Mouse (Mus musculus) liver, embryonic 16.5 days (tissue): ENCODE measurements at regions not wholly inside any gene's neighbourhood (a gene's known extent, or its start where the extent isn't known, plus 50 kb on each side); places are given as distances from the start of the nearest gene placed in this dataset.

ENCODE experiments used
- ATAC-seq: fragments of 200-750 bp; cut with Nextera tagmentation; 2 replicates; pipeline ENCODE4 v1.8.0; 2017; ENCODE audit warnings: low read depth, mild to moderate bottlenecking, moderate number of reproducible peaks, moderate library complexity
- H3K27ac ChIP-seq: fragments of 300-500 bp; sonication (generic); 2 replicates; pipeline ENCODE4 v1.5.1; 2014; ENCODE audit warnings: mild to moderate bottlenecking, low read length
- H3K27me3 ChIP-seq: fragments of 300-500 bp; sonication (generic); 2 replicates; pipeline ENCODE4 v1.6.1; 2014; ENCODE audit warnings: low read depth, low read length, mixed read lengths; ENCODE audit not compliant: control insufficient read depth, insufficient read depth
- H3K36me3 ChIP-seq: fragments of 300-500 bp; sonication (generic); 2 replicates; pipeline ENCODE4 v1.6.1; 2014; ENCODE audit warnings: mild to moderate bottlenecking; ENCODE audit not compliant: control insufficient read depth, insufficient read depth
- H3K4me1 ChIP-seq: fragments of 300-500 bp; sonication (generic); 2 replicates; pipeline ENCODE4 v1.6.1; 2014; ENCODE audit warnings: low read depth, low read length, mixed read lengths; ENCODE audit not compliant: control insufficient read depth
- H3K4me2 ChIP-seq: fragments of 300-500 bp; sonication (generic); 2 replicates; pipeline ENCODE4 v1.6.1; 2014; ENCODE audit warnings: low read depth, low read length, mixed read lengths
- H3K4me3 ChIP-seq: fragments of 300-500 bp; sonication (generic); 2 replicates; pipeline ENCODE4 v1.5.1; 2014; ENCODE audit warnings: low read depth, mild to moderate bottlenecking, low read length
- H3K9ac ChIP-seq: fragments of 300-500 bp; sonication (generic); 2 replicates; pipeline ENCODE4 v1.6.1; 2014; ENCODE audit warnings: low read depth, low read length
- H3K9me3 ChIP-seq: fragments of 300-500 bp; sonication (generic); replicated peaks from 2 replicates; pipeline ENCODE4 v1.6.1; 2016; ENCODE audit warnings: low read length; ENCODE audit not compliant: control insufficient read depth
- WGBS: fragments of 180-500 bp; shearing (Covaris S2); extraction: QIAGEN DNeasy Blood & Tissue Kit; methylation state at CpG from one replicate; pipeline ENCODE4 v1.1.7; 2014; ENCODE audit not compliant: insufficient replicate concordance; 5-methylcytosine and 5-hydroxymethylcytosine counted together

DNA sequence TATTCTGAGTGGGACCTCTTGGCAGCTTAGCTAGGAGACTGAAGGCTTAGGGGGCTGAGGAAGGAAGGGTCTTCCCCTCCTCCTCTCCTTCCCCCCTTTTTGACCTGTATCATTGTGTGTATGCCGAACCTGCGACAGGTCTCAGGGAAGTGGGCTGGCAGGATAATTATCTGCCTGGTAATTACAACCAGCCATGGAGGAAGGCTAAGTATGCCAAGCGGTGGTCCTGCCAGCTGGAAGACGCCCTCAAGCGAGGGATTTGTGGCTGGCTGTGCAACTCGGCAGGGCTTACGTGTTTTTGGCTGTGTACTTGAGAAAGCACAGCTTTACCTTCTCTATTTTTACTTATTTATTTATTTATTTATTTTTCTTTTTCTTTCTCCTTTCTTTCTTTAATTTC lies 347.7 kb downstream of the Med13l start:
- Histone ChIP-seq H3K9ac (no peak overlapping the region), H3K36me3 (no peaks in the 10 kb centered on the region), H3K4me2 (no peak overlapping the region), H3K9me3 (no peaks in the 10 kb centered on the region), H3K4me1 (no peaks in the 10 kb centered on the region), H3K27ac (no peak overlapping the region), H3K27me3 (no peaks in the 10 kb centered on the region), H3K4me3 (no peak overlapping the region)
- no peak for ATAC-seq
- WGBS: 72% methylated on average over 7 of the region's 7 CpGs

DNA sequence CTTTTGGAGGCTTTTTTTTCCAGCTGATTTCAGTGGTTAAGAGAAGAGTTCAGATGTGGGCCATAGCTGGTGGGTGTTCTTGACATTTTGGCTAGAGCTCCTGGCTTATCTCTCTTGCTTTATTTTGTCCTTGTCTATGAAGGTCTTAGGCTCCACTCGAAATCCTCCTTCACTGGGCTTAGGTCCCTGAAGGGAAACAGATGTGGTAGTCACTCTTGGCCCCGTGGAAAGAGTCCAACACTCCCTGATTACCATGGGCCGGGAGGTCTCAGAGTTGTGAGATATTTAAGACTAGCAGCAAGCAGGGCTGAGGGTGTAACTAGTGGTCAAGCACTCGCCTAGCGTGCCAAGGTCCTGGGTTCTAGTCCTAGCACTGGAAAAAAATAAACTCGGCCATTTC lies 349.3 kb downstream of the Med13l start:
- Histone ChIP-seq H3K27me3 (no peaks in the 10 kb centered on the region), H3K4me2 (no peak overlapping the region), H3K9me3 (no peaks in the 10 kb centered on the region), H3K4me1 (no peaks in the 10 kb centered on the region), H3K4me3 (no peak overlapping the region), H3K9ac (no peak overlapping the region), H3K27ac (no peak overlapping the region), H3K36me3 (no peaks in the 10 kb centered on the region)
- no peak for ATAC-seq
- WGBS: 49% methylated on average over 6 of the region's 6 CpGs

DNA sequence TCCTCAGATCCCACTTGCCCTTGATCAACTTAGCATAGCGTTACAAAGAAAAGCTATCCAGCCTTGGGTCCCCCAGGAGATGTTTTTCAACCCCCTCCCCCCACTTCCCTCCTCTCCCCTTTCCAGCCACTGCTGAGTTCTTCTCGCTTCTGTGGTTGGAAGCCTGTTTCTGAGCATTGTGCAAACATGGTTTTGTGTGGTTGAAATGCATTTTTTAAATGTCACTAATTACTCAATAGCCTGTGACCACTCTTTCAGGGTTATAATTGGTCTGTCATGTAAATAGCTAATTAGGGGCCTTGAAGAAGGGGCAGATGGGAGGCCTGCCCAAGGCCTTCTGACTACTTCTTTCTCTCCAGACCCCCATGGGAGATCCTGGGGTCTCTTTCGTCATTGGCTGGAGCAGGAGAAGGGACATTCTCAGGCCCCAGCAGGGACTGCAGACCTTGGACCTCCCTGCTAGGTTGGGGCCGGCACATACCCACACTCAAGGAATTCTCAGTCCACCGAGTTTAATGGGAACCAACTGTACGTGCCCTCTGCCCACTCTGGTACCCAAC lies 353.8 kb downstream of the Med13l start:
- ATAC-seq: no peak
- H3K27ac ChIP-seq: no peak overlapping the region
- H3K4me3 ChIP-seq: no peak overlapping the region
- whole genome bisulfite sequencing: 50% methylated on average over 6 of the region's 6 CpGs
- H3K9me3 ChIP-seq: no peaks in the 10 kb centered on the region
- H3K9ac ChIP-seq: no peak overlapping the region
- no peak overlapping the region for H3K4me2 ChIP-seq
- H3K4me1 ChIP-seq: no peaks in the 10 kb centered on the region
- no peaks in the 10 kb centered on the region for H3K36me3 ChIP-seq
- no peaks in the 10 kb centered on the region for H3K27me3 ChIP-seq

DNA sequence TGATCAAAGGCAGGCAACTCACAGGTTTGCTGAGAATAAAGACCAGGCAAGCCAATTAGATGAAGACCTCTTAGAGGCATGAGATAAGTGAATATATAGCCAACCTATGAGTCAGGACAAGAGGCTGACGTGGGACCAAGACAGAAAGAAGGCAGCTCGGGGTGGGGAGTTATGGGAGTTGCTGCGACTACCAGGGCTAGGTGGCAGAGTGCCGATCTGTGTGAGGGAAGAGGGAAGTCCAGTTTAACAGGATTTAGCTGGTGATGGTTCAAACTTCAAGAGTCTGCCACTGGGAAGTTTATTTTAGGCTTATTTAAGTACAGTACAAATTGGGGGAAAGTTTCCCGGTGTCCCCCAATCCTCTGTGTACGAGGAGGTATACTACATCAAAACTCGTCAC lies 362.9 kb downstream of the Med13l start:
- WGBS: 70% methylated on average over 7 of the region's 7 CpGs
- H3K4me1 ChIP-seq: no peaks in the 10 kb centered on the region
- H3K4me3 ChIP-seq: no peak overlapping the region
- no peak overlapping the region for H3K9ac ChIP-seq
- no peaks in the 10 kb centered on the region for H3K9me3 ChIP-seq
- no peak overlapping the region for H3K4me2 ChIP-seq
- no peak overlapping the region for H3K27ac ChIP-seq
- no peaks in the 10 kb centered on the region for H3K36me3 ChIP-seq
- no peak for ATAC-seq
- H3K27me3 ChIP-seq: no peaks in the 10 kb centered on the region

DNA sequence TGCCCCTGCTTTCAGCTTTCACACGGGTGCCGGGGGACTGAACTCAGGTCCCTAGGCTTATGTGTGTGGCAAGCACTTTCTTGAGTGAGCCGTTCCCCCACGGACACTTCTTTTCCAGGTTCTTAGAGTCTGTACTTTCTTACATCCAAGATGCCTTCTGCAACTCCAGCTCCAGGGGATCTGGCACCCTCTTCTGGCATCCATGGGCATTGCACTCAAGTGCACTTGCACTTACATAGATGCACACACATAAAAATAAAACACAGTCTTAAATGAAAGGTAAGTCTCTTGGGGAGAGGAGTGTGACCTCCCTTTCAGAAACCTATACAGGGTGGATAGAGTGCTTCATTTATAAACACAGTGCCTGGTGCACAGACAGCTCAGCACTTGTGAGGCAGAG lies 368.6 kb downstream of the Med13l start:
- no peaks in the 10 kb centered on the region for H3K36me3 ChIP-seq
- H3K4me2 ChIP-seq: no peak overlapping the region
- H3K9me3 ChIP-seq: no peaks in the 10 kb centered on the region
- no peak for ATAC-seq
- WGBS: 71% methylated on average over 4 of the region's 4 CpGs
- H3K4me3 ChIP-seq: no peak overlapping the region
- no peak overlapping the region for H3K27ac ChIP-seq
- no peaks in the 10 kb centered on the region; the same call in 1 of the 2 replicates for H3K27me3 ChIP-seq
- H3K9ac ChIP-seq: no peak overlapping the region
- H3K4me1 ChIP-seq: no peaks in the 10 kb centered on the region

DNA sequence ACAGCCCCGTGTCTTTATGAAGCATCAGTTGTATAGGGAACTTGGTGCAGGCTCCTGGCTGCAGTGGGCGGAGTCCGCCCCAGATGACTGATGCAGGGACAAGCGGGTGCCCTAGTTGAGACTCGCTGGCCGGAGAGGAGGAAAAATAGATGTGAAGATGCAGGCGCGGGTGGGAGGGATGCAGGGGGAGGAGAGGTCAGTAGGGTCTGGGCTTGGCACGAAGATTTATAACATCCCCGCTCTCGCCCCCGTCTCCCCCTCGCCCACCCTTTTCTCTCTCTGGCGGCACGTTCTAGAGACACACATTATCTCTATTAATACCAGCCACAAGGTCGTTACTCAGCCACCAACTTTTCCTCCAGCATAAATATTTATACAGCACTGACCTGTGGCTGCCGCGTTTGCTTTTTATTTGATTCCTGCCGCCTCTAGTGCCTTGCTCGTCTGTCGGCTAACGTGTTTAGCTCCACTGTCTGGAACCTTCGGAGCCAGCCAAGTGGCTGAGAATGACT lies 369.6 kb downstream of the Med13l start:
- H3K9ac ChIP-seq: no peak overlapping the region
- H3K9me3 ChIP-seq: no peaks in the 10 kb centered on the region
- ATAC-seq: no peak
- H3K4me2 ChIP-seq: no peak overlapping the region
- H3K4me3 ChIP-seq: no peak overlapping the region
- H3K27me3 ChIP-seq: no peaks in the 10 kb centered on the region; the same call in 1 of the 2 replicates
- H3K36me3 ChIP-seq: no peaks in the 10 kb centered on the region
- 8% methylated on average over 23 of the region's 23 CpGs for WGBS
- H3K4me1 ChIP-seq: no peaks in the 10 kb centered on the region
- H3K27ac ChIP-seq: no peak overlapping the region

DNA sequence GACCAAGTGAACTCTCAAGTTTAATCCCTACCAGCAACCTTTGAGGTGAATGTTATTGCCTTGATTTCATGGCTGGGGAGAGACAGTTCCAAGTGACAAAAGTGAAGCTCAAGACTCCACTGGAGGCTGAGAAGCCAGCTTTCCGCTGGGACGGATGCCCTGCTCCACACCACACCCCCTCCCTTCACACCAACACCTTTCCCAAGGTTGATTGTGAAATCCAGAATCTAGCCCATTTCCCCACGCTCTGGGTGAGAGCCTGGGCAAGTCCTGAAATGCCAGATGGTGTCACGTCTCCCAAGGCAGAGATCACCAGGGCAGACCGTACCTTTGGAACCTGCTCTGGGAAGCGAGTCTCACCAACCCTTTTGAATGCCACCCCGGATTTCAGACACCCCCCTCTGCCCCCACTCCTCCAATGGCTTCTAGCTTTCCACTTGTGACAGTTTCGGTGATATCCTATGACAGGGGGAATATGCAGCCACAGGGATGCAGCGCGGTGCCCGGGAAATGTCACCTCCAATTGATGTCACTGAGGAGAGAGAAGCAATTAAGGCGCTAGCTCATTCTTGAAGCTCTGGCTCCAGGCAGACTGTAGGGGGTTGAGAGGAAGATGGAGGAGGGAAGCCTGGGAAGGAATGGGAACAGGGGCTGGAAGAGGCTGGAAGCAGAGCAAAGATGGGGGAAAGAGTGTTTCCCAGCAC lies 379.0 kb downstream of the Med13l start:
- no peaks in the 10 kb centered on the region for H3K4me1 ChIP-seq
- no peaks in the 10 kb centered on the region for H3K36me3 ChIP-seq
- no peak overlapping the region for H3K27ac ChIP-seq
- no peak overlapping the region for H3K4me2 ChIP-seq
- H3K4me3 ChIP-seq: no peak overlapping the region
- H3K27me3 ChIP-seq: no peaks in the 10 kb centered on the region
- 65% methylated on average over 12 of the region's 12 CpGs for WGBS
- H3K9me3 ChIP-seq: no peaks in the 10 kb centered on the region
- ATAC-seq: no peak
- no peak overlapping the region for H3K9ac ChIP-seq

DNA sequence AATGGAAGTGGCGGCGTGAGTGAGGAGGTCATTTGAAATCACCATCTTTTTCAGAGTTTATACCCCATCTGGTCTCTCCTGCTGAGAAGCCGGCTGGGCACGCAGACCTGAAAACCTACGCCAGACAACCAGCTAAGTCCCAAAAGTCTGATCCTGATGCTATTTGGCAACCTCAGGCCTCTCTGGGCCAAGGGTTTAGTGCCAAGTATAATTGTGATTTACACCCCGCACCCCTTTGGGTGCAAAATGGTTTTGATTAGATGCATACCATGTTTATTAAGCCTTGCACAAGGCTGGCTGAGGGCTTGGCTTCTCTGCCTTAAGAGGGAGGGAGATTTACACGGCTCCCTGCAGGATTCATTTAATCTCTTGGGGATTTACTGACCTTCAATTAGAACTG lies 383.8 kb downstream of the Med13l start:
- Histone ChIP-seq H3K9me3 (no peaks in the 10 kb centered on the region), H3K36me3 (no peaks in the 10 kb centered on the region), H3K9ac (no peak overlapping the region), H3K27me3 (no peaks in the 10 kb centered on the region), H3K4me3 (no peak overlapping the region), H3K4me1 (no peaks in the 10 kb centered on the region), H3K27ac (no peak overlapping the region), H3K4me2 (no peak overlapping the region)
- no peak for ATAC-seq
- WGBS: 42% methylated on average over 7 of the region's 7 CpGs

DNA sequence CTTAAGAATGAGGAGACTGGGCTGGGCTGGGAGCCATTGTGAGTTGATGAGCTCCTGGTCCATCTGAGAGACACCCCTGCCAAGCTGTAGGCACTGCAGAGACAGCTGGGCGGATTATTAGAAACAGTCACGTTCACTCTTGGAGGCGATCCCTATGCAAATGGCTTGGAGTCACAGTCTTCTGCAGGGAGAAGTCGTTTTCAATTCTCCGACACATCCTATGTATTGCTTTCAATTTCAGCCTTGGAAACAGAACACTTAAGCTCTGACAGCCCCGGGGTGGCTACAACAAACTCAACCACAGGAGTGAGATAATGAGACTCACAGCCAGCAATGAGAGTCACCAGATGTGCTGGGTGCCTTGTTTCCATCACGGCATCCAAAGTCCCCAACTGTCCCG lies 385.6 kb downstream of the Med13l start:
- WGBS: 32% methylated on average over 8 of the region's 8 CpGs
- Histone ChIP-seq H3K36me3 (no peaks in the 10 kb centered on the region), H3K9ac (no peak overlapping the region), H3K4me3 (no peak overlapping the region), H3K9me3 (no peaks in the 10 kb centered on the region), H3K4me1 (no peaks in the 10 kb centered on the region), H3K4me2 (no peak overlapping the region), H3K27me3 (no peaks in the 10 kb centered on the region), H3K27ac (no peak overlapping the region)
- no peak for ATAC-seq
